Mouse (Mus musculus) spleen, postnatal 10 days (tissue): ENCODE measurements around the gene Fryl.
A peak's percentile ranks its signal among the peaks of the same experiment; 100 is the strongest.
"Not testable (repeated sequence)": the region's sequence is repeated elsewhere in the genome, so short reads cannot be mapped to it uniquely, and the experiment has no call there.

Experiments used
- DNase-seq, 2 experiments: peaks; one replicate each; pipeline ENCODE4 v3.0.0; 2021 to 2022; ENCODE audit warnings: low spot score in 2 of 2

Fryl gene

GRCm38 (mm10) chr5:73011806-73012205, 244.6 kb downstream of the Fryl start:
- DNase-seq: not testable (repeated sequence)

GRCm38 (mm10) chr5:73008230-73008629, 248.2 kb downstream of the Fryl start:
- not testable (repeated sequence) for DNase-seq

DNA sequence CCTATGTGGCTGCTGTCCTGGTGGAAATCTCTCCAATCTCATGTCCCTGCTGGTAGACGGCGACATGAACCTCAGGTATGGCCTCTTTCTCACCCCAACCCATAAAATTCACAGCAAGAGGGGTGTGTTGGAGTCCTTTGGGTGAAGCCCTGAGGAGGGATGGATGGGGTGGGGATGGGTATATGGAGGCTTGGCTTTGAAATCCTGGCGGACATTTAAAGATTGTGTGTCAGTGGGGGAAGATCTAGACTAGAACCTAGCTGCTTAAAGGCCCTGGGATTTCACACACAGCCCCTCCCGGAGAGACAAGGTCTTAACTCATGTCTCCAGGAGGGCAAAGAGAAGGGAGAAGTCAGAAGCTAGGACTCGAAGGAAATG, 248.8 kb downstream of the Fryl start:
- no peak for DNase-seq

- DNase-seq: peak in 1 of 2 experiments; percentile 21
Measured at GRCm38 (mm10) chr5:73006784-73007581, 249.4 kb downstream of the Fryl start, which contains the start of gene Slc10a4. Gene Slc10a4 (plus strand): TSS chr5:73006883.

- no peak for DNase-seq
Measured at GRCm38 (mm10) chr5:73004046-73004445, 252.4 kb downstream of the Fryl start.

GRCm38 (mm10) chr5:72998546-72998945, 257.9 kb downstream of the Fryl start:
- not testable (repeated sequence) for DNase-seq

GRCm38 (mm10) chr5:72995379-72995778, 261.0 kb downstream of the Fryl start:
- DNase-seq: no peak

GRCm38 (mm10) chr5:72994928-72995327, 261.5 kb downstream of the Fryl start:
- no peak for DNase-seq

GRCm38 (mm10) chr5:72994424-72994823, 262.0 kb downstream of the Fryl start:
- DNase-seq: no peak

- DNase-seq: no peak
Measured at GRCm38 (mm10) chr5:72992474-72992873, 263.9 kb downstream of the Fryl start.

DNA sequence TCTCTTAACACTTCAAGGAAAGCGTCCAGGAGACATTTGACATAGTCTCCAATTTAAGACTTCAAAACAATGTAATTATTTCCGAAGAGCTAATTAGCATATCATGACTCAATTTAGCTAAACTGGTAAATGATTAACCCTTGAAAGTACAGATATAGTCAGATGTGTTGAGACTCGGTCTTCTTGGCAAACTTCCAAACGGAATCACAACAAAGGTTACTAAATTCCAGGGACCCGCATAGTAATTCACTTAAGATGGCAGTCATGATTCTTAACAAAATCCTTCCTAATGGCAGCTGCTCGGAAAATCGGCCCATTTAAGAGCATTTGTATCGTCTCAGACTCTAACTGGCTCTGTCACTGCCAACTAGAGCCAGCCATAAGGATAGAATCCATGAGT, 266.7 kb downstream of the Fryl start:
- DNase-seq: no peak

DNA sequence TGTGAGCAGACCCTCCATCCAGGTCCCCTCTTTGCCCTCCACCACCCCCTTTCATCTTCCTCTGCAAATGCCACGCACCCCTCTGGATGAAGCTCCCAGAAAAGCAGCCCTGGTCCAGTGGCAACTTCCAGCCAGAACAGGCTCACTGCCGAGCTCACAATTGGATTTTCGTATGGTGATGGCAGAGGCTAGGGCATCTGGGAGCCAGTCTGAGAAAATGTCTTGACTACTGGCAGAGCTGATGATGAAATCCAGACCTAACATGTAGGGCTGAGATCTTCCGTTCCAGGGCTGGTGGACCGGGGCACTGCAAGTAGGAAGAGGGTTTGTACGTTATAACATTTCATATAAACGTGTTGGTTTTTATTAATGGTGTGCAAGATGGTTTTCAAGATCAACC, 268.6 kb downstream of the Fryl start:
- DNase-seq: no peak

DNA sequence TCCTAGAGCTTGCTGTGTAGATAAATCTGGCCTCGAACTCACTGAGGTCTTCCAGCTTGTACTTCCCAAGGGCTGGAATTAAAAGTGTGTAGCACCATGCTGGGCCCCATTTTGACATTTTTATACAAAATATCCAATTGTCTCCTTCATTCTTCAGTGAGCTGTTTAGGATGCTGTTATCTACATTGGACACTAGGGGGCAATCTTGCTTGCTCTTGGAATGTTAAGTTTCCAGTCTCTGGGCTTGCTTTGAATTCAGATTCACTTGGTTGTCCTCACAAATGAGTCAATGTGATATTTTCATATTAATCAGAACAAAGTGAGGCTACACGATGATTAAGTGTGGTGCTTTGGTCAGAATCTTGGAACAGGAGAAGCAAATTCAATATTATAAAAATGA, 272.3 kb downstream of the Fryl start:
- DNase-seq: no peak

DNA sequence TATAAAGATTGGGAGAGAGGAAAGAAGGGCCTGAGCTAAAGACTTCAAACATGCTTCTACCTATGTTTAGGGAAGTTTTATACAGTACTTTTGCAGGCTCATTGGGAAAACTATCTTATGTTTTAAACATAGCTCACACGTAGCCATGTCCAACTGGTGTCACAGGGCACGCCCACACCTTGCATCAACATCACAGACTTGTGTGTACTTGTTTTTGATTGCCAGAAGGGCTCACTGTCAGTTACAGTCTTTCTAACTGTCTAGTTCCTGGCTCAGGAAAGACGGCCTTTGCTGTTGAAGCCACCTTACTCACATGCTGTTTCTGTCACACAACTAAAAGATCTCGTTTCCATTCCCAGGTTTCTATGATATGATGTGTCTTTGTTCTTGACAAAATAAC, 279.9 kb downstream of the Fryl start:
- DNase-seq: no peak

DNA sequence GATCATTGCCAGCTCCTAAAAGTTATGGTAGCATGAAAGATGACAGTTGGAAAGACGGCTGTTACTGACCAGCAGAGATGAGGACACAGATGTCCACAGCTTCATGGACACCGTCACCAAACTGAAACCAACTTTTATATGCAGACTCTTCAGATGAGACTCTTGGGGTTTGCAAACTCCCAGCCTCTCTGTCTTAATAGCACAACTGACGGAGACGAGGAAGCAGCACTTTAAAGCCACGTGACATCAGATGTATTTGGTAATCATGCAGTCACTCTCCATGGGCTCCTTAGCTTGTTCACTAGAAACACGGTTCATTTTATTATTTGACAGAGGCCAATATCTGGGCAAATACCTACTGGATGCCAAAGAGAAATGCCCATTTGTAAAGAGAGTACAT, 280.4 kb downstream of the Fryl start:
- DNase-seq: no peak

- no peak for DNase-seq
Measured at GRCm38 (mm10) chr5:72974602-72975001, 281.8 kb downstream of the Fryl start, which contains the start of gene Gm10135. Gene Gm10135 (minus strand): TSS chr5:72974702.

DNA sequence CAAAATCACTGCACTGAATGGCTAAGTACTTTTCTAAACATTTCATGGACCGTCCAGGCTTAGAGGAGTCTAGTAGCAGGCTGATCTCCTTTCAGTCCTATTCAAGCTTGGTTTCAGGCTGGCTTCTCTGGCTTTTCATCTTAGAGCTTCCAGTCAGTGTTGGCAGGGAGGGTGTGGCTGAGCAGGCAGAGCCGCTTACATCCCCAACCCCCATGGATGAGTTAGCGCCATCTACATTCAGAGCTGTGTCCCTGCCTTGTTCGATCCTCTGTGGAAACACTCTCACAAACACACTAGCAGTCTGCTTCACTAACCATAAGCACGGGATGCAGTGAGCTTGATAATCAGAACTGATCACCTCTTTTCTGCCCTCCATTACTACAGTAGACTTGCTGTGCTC, 283.5 kb downstream of the Fryl start:
- no peak for DNase-seq

GRCm38 (mm10) chr5:72972435-72972834, 284.0 kb downstream of the Fryl start:
- no peak for DNase-seq
